Mouse (Mus musculus) heart, embryonic 10.5 days (tissue): ENCODE data around the gene Col23a1. TPM values are rescaled to one million over a fixed set of nuclear protein-coding genes. Genes with fewer than 3 reads are reported as not detected.
A peak's percentile ranks its signal among the peaks of the same experiment; 100 is the strongest.

Source experiments
- DNase-seq: peaks from one replicate; pipeline ENCODE4 v3.0.0-alpha.2; 2017; ENCODE audit warnings: low spot score
- H3K27ac ChIP-seq: fragments of 300-500 bp; sonication (generic); 2 replicates; pipeline ENCODE4 v1.5.1; 2016; ENCODE audit warnings: mild to moderate bottlenecking
- H3K27me3 ChIP-seq: fragments of 300-500 bp; sonication (generic); 2 replicates; pipeline ENCODE4 v1.6.1; 2016; ENCODE audit warnings: mild to moderate bottlenecking; ENCODE audit not compliant: poor library complexity, insufficient read depth, severe bottlenecking
- H3K36me3 ChIP-seq: fragments of 300-500 bp; sonication (generic); 2 replicates; pipeline ENCODE4 v1.6.1; 2016; ENCODE audit warnings: mild to moderate bottlenecking, moderate library complexity
- H3K4me1 ChIP-seq: fragments of 300-500 bp; sonication (generic); 2 replicates; pipeline ENCODE4 v1.6.1; 2016; ENCODE audit warnings: mild to moderate bottlenecking
- H3K4me3 ChIP-seq: fragments of 300-500 bp; sonication (generic); 2 replicates; pipeline ENCODE4 v1.5.1; 2016; ENCODE audit warnings: mild to moderate bottlenecking, moderate library complexity
- H3K9me3 ChIP-seq: fragments of 300-500 bp; sonication (generic); 2 replicates; pipeline ENCODE4 v1.6.1; 2016; ENCODE audit warnings: mild to moderate bottlenecking, moderate library complexity
- WGBS: fragments of 180-500 bp; shearing (Covaris S2); methylation state at CpG from one replicate; pipeline ENCODE4 v1.1.7; 2016; 5-methylcytosine and 5-hydroxymethylcytosine counted together
- polyA plus RNA-seq: library from polyadenylated mRNA; unstranded; fragments of >200 nt; fragmentation: Nextera tagmentation; extraction: Ambion mirVana; gene quantifications from 2 replicates; pipeline ENCODE4 v1.2.1, GENCODE M21; 2016

Gene Col23a1
- polyA plus RNA-seq, 1 experiment from 2014 or later, result 10.2 TPM

DNA sequence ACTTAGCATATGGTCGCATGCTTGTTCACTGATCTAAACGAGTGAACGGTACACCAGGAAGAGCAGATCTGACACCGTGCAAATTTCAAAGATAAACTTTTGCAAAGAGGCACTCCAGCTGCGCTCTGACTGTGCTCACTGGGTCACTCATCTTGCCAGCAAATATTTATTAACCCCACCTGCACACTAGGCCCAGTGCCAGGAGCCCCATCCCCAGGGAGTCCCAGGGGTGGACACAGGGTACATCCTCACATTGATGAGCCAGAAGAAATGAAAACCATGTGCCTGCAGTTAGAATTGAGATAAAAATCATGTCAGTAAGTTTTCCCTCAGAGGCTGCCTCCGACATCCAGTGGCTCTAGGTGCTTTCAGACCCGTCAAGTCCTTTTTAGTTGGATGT is 162.2 kb downstream of the Col23a1 start:
- H3K9me3 ChIP-seq, result no peaks in the 10 kb centered on the region
- no peak overlapping the region for H3K27ac ChIP-seq
- peaks cover 70% of the 10 kb centered on the region for H3K27me3 ChIP-seq
- 60% methylated on average over 7 of the region's 7 CpGs for WGBS
- H3K4me1 ChIP-seq, result no peaks in the 10 kb centered on the region
- H3K36me3 ChIP-seq, result no peaks in the 10 kb centered on the region
- no peak for DNase-seq
- H3K4me3 ChIP-seq, result no peak overlapping the region

DNA sequence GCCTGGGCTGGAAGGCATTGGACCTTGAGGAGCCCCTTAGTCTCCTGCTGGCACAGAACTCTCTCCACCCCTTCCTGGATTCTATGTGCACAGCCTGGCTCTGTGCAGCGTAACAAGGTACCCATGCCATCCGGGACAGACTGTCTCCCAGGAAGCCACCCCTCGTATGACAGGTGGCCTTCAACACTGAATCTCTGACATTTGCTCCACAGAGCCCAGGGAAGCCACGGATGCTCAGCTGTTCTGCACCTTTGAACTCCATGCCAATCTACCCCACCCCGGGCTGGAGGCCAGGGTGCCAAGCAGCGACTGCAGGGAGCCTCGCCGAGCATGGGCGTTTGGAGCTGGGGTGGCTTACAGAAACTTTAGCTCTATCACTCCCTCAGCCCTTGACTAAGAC is 164.0 kb downstream of the Col23a1 start:
- no peak for DNase-seq
- Histone ChIP-seq H3K4me1 (peaks cover 9% of the 10 kb centered on the region), H3K27ac (no peak overlapping the region), H3K9me3 (no peaks in the 10 kb centered on the region), H3K36me3 (no peaks in the 10 kb centered on the region), H3K27me3 (peaks cover 77% of the 10 kb centered on the region), H3K4me3 (no peak overlapping the region)
- 83% methylated on average over 9 of the region's 9 CpGs for WGBS

DNA sequence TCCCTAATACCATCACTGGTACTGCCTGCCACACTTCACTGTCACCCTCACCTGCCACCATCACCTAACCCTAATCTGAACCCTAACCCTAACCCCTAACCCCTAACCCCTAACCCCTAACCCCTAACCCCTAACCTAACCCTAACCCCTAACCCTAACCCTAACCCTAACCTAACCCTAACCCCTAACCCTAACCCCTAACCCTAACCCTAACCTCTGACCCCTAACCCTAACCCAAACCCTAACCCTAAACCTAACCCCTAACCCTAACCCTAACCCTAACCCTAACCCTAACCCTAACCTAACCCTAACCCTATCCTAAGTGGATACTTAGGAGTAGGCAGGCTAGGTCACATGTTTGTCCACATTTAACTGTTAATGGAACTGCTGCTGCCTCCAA is 165.8 kb downstream of the Col23a1 start:
- Histone ChIP-seq H3K4me1 (peaks cover 20% of the 10 kb centered on the region), H3K4me3 (no peak overlapping the region), H3K9me3 (no peaks in the 10 kb centered on the region), H3K36me3 (no peaks in the 10 kb centered on the region), H3K27ac (no peak overlapping the region), H3K27me3 (peaks cover 72% of the 10 kb centered on the region)
- DNase-seq, result no peak

DNA sequence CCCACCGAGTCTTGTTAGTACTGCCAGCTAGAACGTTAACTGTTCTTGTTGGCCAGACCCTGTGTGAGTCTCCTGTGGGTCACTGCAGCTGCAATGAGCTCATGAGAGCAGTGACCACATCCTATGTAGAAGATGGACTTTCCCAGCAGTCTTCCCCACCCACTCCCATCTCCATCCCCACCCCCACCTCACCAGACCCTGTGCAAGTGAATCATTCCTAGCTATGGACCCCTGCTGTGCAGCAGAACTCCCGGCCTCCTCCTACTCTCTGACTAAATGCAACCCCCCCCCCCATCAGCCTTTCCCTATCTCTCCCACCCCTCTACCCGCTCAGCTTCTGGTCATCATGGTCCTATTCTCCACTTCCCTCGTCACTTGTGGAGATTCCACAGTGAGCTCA is 167.9 kb downstream of the Col23a1 start:
- no peak for DNase-seq
- peaks cover 74% of the 10 kb centered on the region for H3K27me3 ChIP-seq
- H3K27ac ChIP-seq, result no peak overlapping the region
- no peaks in the 10 kb centered on the region for H3K36me3 ChIP-seq
- no peaks in the 10 kb centered on the region for H3K9me3 ChIP-seq
- H3K4me3 ChIP-seq, result no peak overlapping the region
- 48% methylated on average over 5 of the region's 5 CpGs for WGBS
- H3K4me1 ChIP-seq, result peaks cover 20% of the 10 kb centered on the region

DNA sequence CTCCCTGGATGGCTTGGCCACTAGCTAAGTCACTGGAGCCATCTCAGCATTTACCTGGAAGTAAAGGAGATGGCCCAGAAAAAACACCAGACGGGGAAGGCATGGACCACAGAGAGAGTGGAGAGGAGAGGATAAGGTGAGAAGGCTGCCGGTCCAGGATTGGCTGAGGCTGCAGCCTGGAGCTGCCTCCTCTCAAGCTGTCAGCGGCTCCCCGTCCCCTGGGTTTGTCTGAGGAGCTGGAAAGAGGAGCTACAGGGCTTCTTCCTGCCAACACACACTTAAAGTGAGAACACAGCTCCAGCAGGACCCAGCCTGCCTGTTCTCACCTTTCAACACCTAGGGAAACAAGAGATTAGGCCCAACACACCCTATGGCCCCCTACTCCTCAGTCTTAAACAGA is 168.9 kb downstream of the Col23a1 start:
- peak; percentile 94 for DNase-seq
- Histone ChIP-seq H3K27ac (0 out of 2 replicates have a peak overlapping the region, but pooled peaks have one; percentile 36), H3K9me3 (no peaks in the 10 kb centered on the region), H3K4me3 (no peak overlapping the region), H3K4me1 (peaks cover 20% of the 10 kb centered on the region), H3K27me3 (peaks cover 74% of the 10 kb centered on the region), H3K36me3 (no peaks in the 10 kb centered on the region)
- 3% methylated on average over 4 of the region's 4 CpGs for WGBS

DNA sequence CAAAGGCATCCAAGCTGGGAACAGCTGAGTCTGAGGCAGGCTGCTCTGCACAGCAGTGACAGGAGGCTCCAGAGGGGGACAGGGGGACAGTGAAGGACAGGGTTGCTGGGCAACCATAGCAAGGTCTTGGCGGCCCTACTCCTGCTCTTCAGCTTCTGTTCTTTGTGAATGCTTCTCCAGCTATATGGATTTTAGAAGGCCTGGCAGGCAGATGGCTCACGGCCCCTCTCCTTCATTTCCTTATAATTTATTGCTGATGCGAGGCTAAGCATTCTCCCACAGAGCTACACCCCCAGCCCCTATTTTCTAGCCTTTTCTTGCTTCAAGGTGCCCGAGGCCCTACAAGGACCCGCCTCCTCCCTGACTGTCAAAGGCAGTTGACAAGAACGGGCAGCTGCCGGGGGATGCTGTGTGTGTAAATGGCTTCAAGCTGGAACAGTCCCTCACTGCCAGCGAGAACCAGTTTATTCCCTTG is 169.9 kb downstream of the Col23a1 start:
- WGBS, result 58% methylated on average over 8 of the region's 8 CpGs
- Histone ChIP-seq H3K27me3 (peaks cover 75% of the 10 kb centered on the region), H3K9me3 (no peaks in the 10 kb centered on the region), H3K36me3 (no peaks in the 10 kb centered on the region), H3K4me1 (peaks cover 20% of the 10 kb centered on the region), H3K4me3 (0 out of 2 replicates have a peak overlapping the region, but pooled peaks have one; percentile 12), H3K27ac (no peak overlapping the region)
- no peak for DNase-seq

DNA sequence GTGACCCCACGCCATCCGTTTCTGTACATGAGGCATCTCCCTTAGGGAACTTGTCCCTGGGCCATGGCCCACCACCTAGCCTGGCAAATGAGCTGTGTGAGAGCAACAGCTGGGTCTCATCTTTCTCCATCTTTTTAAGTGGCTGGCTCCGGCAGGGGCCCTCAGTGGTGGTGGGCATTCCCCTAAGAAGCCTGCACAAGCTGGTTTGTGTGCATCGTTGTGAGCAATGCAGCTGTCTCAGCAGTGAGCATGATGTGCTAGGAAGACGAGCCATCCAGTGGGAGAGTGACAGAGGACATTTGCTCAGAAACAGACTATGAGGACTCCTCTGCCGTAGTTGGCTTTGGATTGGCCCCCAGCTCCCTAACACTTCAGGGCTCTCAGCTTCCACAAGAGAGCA is 179.0 kb downstream of the Col23a1 start:
- 51% methylated on average over 6 of the region's 6 CpGs for WGBS
- Histone ChIP-seq H3K9me3 (no peaks in the 10 kb centered on the region), H3K36me3 (no peaks in the 10 kb centered on the region), H3K4me1 (peaks cover 49% of the 10 kb centered on the region), H3K4me3 (peak overlapping the region; percentile 35), H3K27me3 (peaks cover 64% of the 10 kb centered on the region), H3K27ac (peak overlapping the region; percentile 71)
- no peak for DNase-seq

DNA sequence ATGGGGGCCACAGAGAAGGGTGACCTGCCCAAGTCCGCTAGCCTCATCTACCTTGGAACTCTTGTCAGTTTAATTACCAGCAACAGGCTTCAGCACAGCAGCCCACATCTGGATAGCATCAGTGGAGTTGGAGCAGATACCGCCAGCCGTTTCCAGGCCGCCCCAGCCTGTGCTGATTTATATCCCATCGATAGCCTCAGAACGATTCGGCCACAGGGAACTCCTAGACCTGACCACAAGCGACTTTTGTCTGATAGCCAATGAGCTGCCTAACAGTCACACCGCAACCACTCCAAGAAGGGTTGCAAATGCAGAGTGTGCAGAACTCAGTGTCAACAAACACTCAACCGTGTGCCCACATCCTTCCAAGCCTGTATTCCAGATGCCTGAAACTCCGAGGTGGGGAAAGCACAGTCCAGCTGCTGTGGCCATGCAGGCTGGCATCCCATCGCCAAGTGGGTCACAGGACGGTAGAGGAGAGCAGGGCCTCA is 179.7 kb downstream of the Col23a1 start:
- DNase-seq, result no peak
- peaks cover 49% of the 10 kb centered on the region for H3K4me1 ChIP-seq
- H3K9me3 ChIP-seq, result no peaks in the 10 kb centered on the region
- H3K4me3 ChIP-seq, result peak overlapping the region; percentile 35
- no peaks in the 10 kb centered on the region for H3K36me3 ChIP-seq
- H3K27ac ChIP-seq, result peak overlapping the region; percentile 71
- WGBS, result 30% methylated on average over 13 of the region's 13 CpGs
- H3K27me3 ChIP-seq, result peaks cover 58% of the 10 kb centered on the region

DNA sequence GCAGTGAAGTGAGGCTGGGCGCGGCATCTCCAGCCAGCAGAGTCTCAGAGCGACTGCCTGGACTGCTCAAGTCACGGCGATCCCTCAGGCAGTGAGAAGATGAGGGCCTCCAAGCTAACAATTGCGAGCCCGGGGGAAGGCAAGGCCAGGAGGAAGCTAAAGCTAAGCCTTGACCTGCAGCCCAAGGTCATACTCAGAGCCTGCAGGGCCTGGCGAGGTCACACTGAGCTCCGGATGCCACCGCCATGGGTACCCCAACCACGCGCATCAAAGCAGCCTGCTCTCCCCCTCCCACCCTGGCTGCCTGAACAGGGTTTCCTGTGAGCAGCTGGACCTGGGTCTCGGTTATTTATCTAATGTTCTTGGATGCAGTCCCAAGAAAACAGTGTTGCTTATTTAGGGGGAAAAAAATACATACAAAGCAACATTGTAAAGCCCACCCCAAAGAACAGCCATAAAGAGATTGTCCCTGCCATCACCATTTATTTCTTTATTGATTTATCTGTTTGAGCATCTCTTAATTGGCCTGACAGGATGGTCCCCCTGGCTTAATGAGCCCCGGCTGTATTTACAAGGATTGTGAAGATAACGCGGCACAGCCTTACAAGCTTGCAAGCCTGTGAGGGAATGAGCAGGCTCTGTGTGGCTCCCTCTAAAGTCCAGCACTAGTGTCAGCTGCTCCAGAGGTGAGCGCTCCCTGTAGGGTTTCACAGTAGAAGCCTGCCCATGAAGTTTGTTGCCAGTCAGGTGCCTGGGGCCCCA is 180.8 kb downstream of the Col23a1 start:
- DNase-seq, result no peak
- H3K4me1 ChIP-seq, result peaks cover 49% of the 10 kb centered on the region
- H3K9me3 ChIP-seq, result no peaks in the 10 kb centered on the region
- 39% methylated on average over 17 of the region's 17 CpGs for WGBS
- H3K27me3 ChIP-seq, result peaks cover 47% of the 10 kb centered on the region
- H3K27ac ChIP-seq, result peak overlapping the region; percentile 71
- H3K4me3 ChIP-seq, result no peak overlapping the region
- H3K36me3 ChIP-seq, result no peaks in the 10 kb centered on the region

DNA sequence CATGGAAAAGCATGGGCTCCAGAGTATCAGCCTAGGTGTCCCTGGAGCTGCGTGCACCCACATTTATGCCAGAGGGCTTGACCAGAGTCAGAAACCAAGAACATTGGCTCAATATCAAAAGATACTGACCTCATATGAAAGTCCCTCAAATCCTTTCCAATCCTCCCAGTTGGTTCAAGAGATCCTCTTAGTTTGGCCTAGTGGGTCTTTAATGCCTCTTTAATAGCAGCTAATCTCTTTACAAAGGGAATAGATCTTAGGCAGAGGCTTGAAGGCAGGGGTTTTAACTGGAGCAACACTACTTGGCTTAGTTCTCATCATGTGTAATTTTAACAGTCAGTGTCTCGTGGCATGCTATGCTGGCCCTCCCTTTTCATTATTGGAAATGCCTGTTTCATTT is 184.0 kb downstream of the Col23a1 start:
- no peaks in the 10 kb centered on the region for H3K36me3 ChIP-seq
- H3K4me3 ChIP-seq, result no peak overlapping the region
- no peak for DNase-seq
- no peak overlapping the region for H3K27ac ChIP-seq
- H3K27me3 ChIP-seq, result peaks cover 34% of the 10 kb centered on the region
- 89% methylated on average over 2 of the region's 2 CpGs for WGBS
- peaks cover 37% of the 10 kb centered on the region for H3K4me1 ChIP-seq
- H3K9me3 ChIP-seq, result no peaks in the 10 kb centered on the region

DNA sequence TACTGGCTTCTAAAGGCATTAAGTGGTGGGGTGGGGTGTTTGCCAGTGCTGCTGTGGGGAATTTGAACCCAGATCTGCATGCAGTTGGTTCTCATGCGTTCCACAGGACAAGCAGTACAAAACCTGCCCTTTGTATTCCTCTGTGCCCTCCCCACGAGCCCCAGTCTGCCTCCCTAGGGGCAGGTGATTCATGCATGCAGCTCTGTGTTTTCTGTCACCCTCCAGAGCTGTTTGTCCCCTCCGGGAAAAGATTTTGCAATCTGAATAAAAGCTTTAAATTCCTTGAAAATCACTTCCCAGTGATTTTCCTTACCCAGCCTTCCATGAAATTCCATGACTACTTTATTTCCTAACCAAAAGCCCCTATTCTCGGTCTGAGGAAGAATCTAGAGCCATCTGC is 186.8 kb downstream of the Col23a1 start:
- Histone ChIP-seq H3K9me3 (no peaks in the 10 kb centered on the region), H3K27ac (peak overlapping the region; percentile 56; the same call in 1 of the 2 replicates), H3K4me1 (peaks cover 8% of the 10 kb centered on the region), H3K4me3 (no peak overlapping the region), H3K27me3 (peaks cover 13% of the 10 kb centered on the region; the same call in 1 of the 2 replicates), H3K36me3 (no peaks in the 10 kb centered on the region)
- WGBS, result 68% methylated on average over 4 of the region's 4 CpGs
- no peak for DNase-seq

DNA sequence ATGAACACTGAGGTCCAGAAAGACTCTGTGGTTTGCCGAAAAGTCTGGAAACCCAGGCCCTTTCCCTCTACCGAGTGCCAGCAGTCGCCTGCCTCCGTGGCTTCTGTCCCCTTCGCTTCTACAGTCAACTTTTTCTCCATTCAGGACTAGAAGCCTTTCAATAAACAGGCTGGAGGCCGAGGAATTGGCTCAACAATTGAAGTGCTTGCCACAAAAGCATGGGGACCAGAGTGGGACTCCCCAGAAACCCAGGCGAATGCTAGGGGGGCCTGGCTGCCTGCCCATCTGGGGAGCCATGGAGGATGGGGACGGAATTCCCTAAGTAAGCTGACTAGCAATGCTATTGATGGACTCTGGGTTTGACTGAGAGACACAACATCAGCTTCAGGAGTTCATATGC is 187.9 kb downstream of the Col23a1 start:
- H3K27me3 ChIP-seq, result peaks cover 13% of the 10 kb centered on the region; the same call in 1 of the 2 replicates
- H3K9me3 ChIP-seq, result no peaks in the 10 kb centered on the region
- H3K36me3 ChIP-seq, result no peaks in the 10 kb centered on the region
- WGBS, result 68% methylated on average over 8 of the region's 8 CpGs
- DNase-seq, result no peak
- H3K4me1 ChIP-seq, result 0 out of 2 replicates have a peak, but pooled peaks cover 8% of the 10 kb centered on the region
- no peak overlapping the region for H3K4me3 ChIP-seq
- no peak overlapping the region; the same call in 1 of the 2 replicates for H3K27ac ChIP-seq

DNA sequence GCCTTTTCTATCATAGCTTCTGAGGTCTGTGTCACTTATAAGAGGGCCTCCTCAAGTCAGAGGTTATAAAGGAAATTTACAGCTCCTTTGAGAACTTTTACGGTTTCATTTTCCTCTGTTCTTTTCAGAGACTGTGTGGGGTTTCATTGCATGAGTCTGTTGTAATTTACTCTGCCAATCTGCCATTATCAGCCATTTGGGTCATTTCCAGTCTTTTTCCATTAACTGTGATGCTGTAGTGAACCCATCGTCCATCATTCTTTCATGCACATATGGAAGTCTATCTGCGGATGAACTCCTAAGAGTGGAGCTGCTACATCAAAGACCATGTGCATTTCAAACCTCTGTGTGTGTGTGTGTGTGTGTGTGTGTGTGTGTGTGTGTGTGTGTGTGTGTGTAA is 192.5 kb downstream of the Col23a1 start:
- 74% methylated on average over 3 of the region's 3 CpGs for WGBS
- no peaks in the 10 kb centered on the region for H3K9me3 ChIP-seq
- DNase-seq, result no peak

More for the DNA sequence above, 192.5 kb downstream of the Col23a1 start:
- Histone ChIP-seq H3K27me3 (no peaks in the 10 kb centered on the region), H3K36me3 (no peaks in the 10 kb centered on the region), H3K4me3 (no peak overlapping the region), H3K27ac (no peak overlapping the region), H3K4me1 (peaks cover 17% of the 10 kb centered on the region)
